Comparison of ENCODE assay signal across 12 mouse cellular contexts in genomic region chr12:76308436-76308835, GRCm38 (mm10). TPM values are rescaled to one million over a fixed set of nuclear protein-coding genes. Genes with fewer than 3 reads are reported as not detected.
DNase-seq lines count a peak whose midpoint lies in the region; ATAC-seq and TF ChIP-seq lines count a peak whose summit lies in the region.
"Had no signal": no experiment of that assay in that cellular context is flagged by ENCODE, and none has a peak within 500 bp of the region (broad histone marks: within the 10 kb centered on the region; RNA-seq: fewer than 3 reads in every experiment).

No protein-coding gene starts in this region.

- no peaks in the 10 kb centered on the region for H3K9me3 ChIP-seq in kidney, embryonic 16.5 days (ENCODE audit: low read length)
- H3K9me3 ChIP-seq in CH12.LX (replicated peaks; ENCODE audit: low read length), result no peaks in the 10 kb centered on the region
- H3K9me3 ChIP-seq in intestine, embryonic 16.5 days (ENCODE audit: control insufficient read depth, low read length), result no peaks in the 10 kb centered on the region
- H3K9me3 ChIP-seq: hindbrain, embryonic 15.5 days had no signal

- no peak overlapping the region for H3K4me2 ChIP-seq in kidney, embryonic 16.5 days (replicated peaks; ENCODE audit: low read depth, low read length)
- H3K4me2 ChIP-seq in CH12.LX (ENCODE audit: insufficient read depth, low read depth, poor library complexity, severe bottlenecking), result no peak overlapping the region
- no peak overlapping the region for H3K4me2 ChIP-seq in intestine, embryonic 16.5 days (ENCODE audit: low read depth, low read length)
- H3K4me2 ChIP-seq: hindbrain, embryonic 15.5 days had no signal

- TF ChIP-seq POLR2A in CH12.LX (IDR thresholded peaks at IDR 0.05; ENCODE audit: low read depth, low read length), result no peak; the same call in 1 of the 2 replicates

- no peaks in the 10 kb centered on the region for H3K27me3 ChIP-seq in kidney, embryonic 16.5 days (ENCODE audit: insufficient read depth, low read length)
- H3K27me3 ChIP-seq in CH12.LX (replicated peaks), result no peaks in the 10 kb centered on the region
- no peaks in the 10 kb centered on the region for H3K27me3 ChIP-seq in intestine, embryonic 16.5 days (replicated peaks; ENCODE audit: control insufficient read depth, insufficient read depth, low read length)
- H3K27me3 ChIP-seq: hindbrain, embryonic 15.5 days had no signal

- no peak for TF ChIP-seq RAD21 in CH12.LX (IDR thresholded peaks at IDR 0.05; ENCODE audit: low read depth, low read length)

- no peak for ATAC-seq in kidney, embryonic 16.5 days (ENCODE audit: low FRiP score, low TSS enrichment)
- ATAC-seq in intestine, embryonic 16.5 days, result no peak
- ATAC-seq: forebrain, embryonic 16.5 days had no signal

- H3K27ac ChIP-seq in kidney, embryonic 16.5 days (ENCODE audit: low read length), result peak overlapping the region; percentile 88
- H3K27ac ChIP-seq in CH12.LX (ENCODE audit: insufficient read depth, low read depth), result peak overlapping the region; percentile 95
- peak overlapping the region; percentile 77 for H3K27ac ChIP-seq in intestine, embryonic 16.5 days (ENCODE audit: low read length)
- H3K27ac ChIP-seq: hindbrain, embryonic 15.5 days; macrophage had no signal

- TF ChIP-seq EP300 in CH12.LX (IDR thresholded peaks at IDR 0.05; ENCODE audit: low read length), result no peak

- TF ChIP-seq CTCF in CH12.LX (conservative IDR thresholded peaks at IDR 0.05 in 1 of 2, IDR thresholded peaks at IDR 0.05 in 1 of 2; ENCODE audit: low read depth in 2 of 2, low read length in 2 of 2), result no peak

- dilution Hi-C loops in CH12.LX (cut with MboI; ENCODE audit: extremely low pct_ligation_motif_present, extremely low pct_unique_long_range_greater_than_20kb, low sequenced_read_pairs), result no loop called here

- in situ Hi-C loops in CH12.LX (cut with MboI; ENCODE audit: low pct_ligation_motif_present, low pct_unique_long_range_greater_than_20kb, low sequenced_read_pairs), result no loop called here

- H3K36me3 ChIP-seq in kidney, embryonic 16.5 days (ENCODE audit: insufficient read depth, low read length), result peaks cover 11% of the 10 kb centered on the region
- H3K36me3 ChIP-seq in CH12.LX (replicated peaks in 1 of 2; ENCODE audit: control insufficient read depth in 1 of 2, insufficient read depth in 1 of 2, low read length in 1 of 2), result peaks cover 52 to 76% of the 10 kb centered on the region in 2 experiments
- peaks cover 7% of the 10 kb centered on the region; the same call in 1 of the 2 replicates for H3K36me3 ChIP-seq in intestine, embryonic 16.5 days (ENCODE audit: control insufficient read depth, insufficient read depth, low read length)

- DNase-seq in kidney, adult 18-20 months, result no peak
- peak; percentile 16 for DNase-seq in 416B (ENCODE audit: low read depth)
- peak; percentile 20 for DNase-seq in CH12.LX (ENCODE audit: extremely low read depth)
- no peak for DNase-seq in c-Kit-positive CD71-positive TER-119-positive erythroid progenitor cells, embryonic 14.5 days (ENCODE audit: low spot score)
- DNase-seq in cerebellum, adult 18-20 months, result no peak
- DNase-seq: adrenal gland, postnatal 25 days; cerebellum, postnatal 36 days had no signal

- WGBS in kidney, embryonic 16.5 days, result 68% methylated on average over 5 of the region's 5 CpGs
- WGBS in intestine, embryonic 16.5 days, result 81% methylated on average over 5 of the region's 5 CpGs

- H3K4me3 ChIP-seq in kidney, embryonic 16.5 days (ENCODE audit: low read length), result no peak overlapping the region
- no peak overlapping the region for H3K4me3 ChIP-seq in CH12.LX (replicated peaks in 1 of 3; ENCODE audit: low read depth in 2 of 3, low read length in 2 of 3, poor library complexity in 1 of 3)
- H3K4me3 ChIP-seq in intestine, embryonic 16.5 days (ENCODE audit: low read length), result no peak overlapping the region
- H3K4me3 ChIP-seq: hindbrain, embryonic 15.5 days had no signal

- H3K9ac ChIP-seq in kidney, embryonic 16.5 days (replicated peaks; ENCODE audit: low read length), result no peak overlapping the region
- H3K9ac ChIP-seq in CH12.LX (ENCODE audit: insufficient read depth, low read depth), result peak overlapping the region; percentile 10; the same call in 1 of the 2 replicates
- H3K9ac ChIP-seq in intestine, embryonic 16.5 days (ENCODE audit: low read depth, low read length), result no peak overlapping the region
- H3K9ac ChIP-seq: hindbrain, embryonic 15.5 days had no signal

- peaks cover 18% of the 10 kb centered on the region for H3K4me1 ChIP-seq in kidney, embryonic 16.5 days (ENCODE audit: insufficient read depth, low read length)
- peaks cover 19 to 48% of the 10 kb centered on the region in 2 experiments for H3K4me1 ChIP-seq in CH12.LX (ENCODE audit: control insufficient read depth in 1 of 2, insufficient read depth in 2 of 2)
- peaks cover 17% of the 10 kb centered on the region for H3K4me1 ChIP-seq in intestine, embryonic 16.5 days (ENCODE audit: control insufficient read depth, insufficient read depth, low read length)

- H3K79me2 ChIP-seq in CH12.LX (replicated peaks; ENCODE audit: control insufficient read depth, extremely low read depth, insufficient read depth, poor library complexity, severe bottlenecking), result no peaks in the 10 kb centered on the region

TF ChIP-seq in CH12.LX, 34 proteins besides CTCF, POLR2A, EP300 and RAD21:
- TF ChIP-seq ELF1 (IDR thresholded peaks at IDR 0.05; ENCODE audit: low read depth, low read length) (no peak), TBP (conservative IDR thresholded peaks at IDR 0.05; ENCODE audit: low read depth, low read length) (no peak), ETS1 (conservative IDR thresholded peaks at IDR 0.05; ENCODE audit: low read depth, low read length) (no peak), USF1 (IDR thresholded peaks at IDR 0.05; ENCODE audit: low read depth, low read length) (no peak), HCFC1 (IDR thresholded peaks at IDR 0.05; ENCODE audit: low read depth, low read length) (no peak), JUN (IDR thresholded peaks at IDR 0.05; ENCODE audit: insufficient read depth, low read depth, low read length) (no peak)

RNA-seq across cellular contexts. Expression of gene Akap5, which starts 16.3 kb away (rescaled TPM):
- 1.4 and 1.9 TPM in 2 replicates for polyA plus RNA-seq in kidney, embryonic 16.5 days (2015; fragmentation: Nextera tagmentation; extraction: Ambion mirVana)
- total RNA-seq in CH12.LX (2012; rRNA removed) (0.38 and 0.67 TPM in 2 replicates), CH12.LX (2014; rRNA removed) (0.27 and 0.32 TPM in 2 replicates)
- polyA plus RNA-seq in CH12.LX (2012; ENCODE audit: insufficient read length, low read depth), result 0.76 and 0.89 TPM in 2 replicates
- 2.6 and 2.8 TPM in 2 replicates for polyA plus RNA-seq in intestine, embryonic 16.5 days (2015; fragmentation: Nextera tagmentation; extraction: Ambion mirVana)

RNA-seq across cellular contexts. Expression of gene Mthfd1, which starts 53.3 kb away (rescaled TPM):
- polyA plus RNA-seq in kidney, embryonic 16.5 days (2015; fragmentation: Nextera tagmentation; extraction: Ambion mirVana), result 119 and 127 TPM in 2 replicates
- total RNA-seq in CH12.LX (2012; rRNA removed) (110 and 144 TPM in 2 replicates), CH12.LX (2014; rRNA removed) (112 and 126 TPM in 2 replicates)
- polyA plus RNA-seq in CH12.LX (2012; ENCODE audit: insufficient read length, low read depth), result 133 and 140 TPM in 2 replicates
- polyA plus RNA-seq in intestine, embryonic 16.5 days (2015; fragmentation: Nextera tagmentation; extraction: Ambion mirVana), result 93.6 and 98.8 TPM in 2 replicates

Comparison
In these comparisons a context has a peak if more than half of its experiments do, and no peak if none do; other contexts are left out.
1. DNase-seq: peak in 416B (single experiment) and CH12.LX (single experiment); none in kidney, adult 18-20 months (single experiment), c-Kit-positive CD71-positive TER-119-positive erythroid progenitor cells, embryonic 14.5 days (single experiment) and cerebellum, adult 18-20 months (0 of 2).
2. Peak in every context shown above with its lines, with median percentiles within 50 percentile points of each other: H3K27ac ChIP-seq.